7 mouse cellular contexts compared by ENCODE assay signal in genomic region chr2:48186609-48187008, GRCm38 (mm10).
A peak's percentile ranks its signal among the peaks of the same experiment; 100 is the strongest.
DNase-seq lines count a peak whose midpoint lies in the region; ATAC-seq and TF ChIP-seq lines count a peak whose summit lies in the region.

No protein-coding gene starts in this region.

- H3K27me3 ChIP-seq in lung, embryonic 14.5 days (ENCODE audit: insufficient read depth, low read length): no peaks in the 10 kb centered on the region
- no peaks in the 10 kb centered on the region for H3K27me3 ChIP-seq in lung, postnatal 0 days (replicated peaks; ENCODE audit: insufficient read depth, low read length)
- no peaks in the 10 kb centered on the region for H3K27me3 ChIP-seq in hindbrain, embryonic 16.5 days (replicated peaks; ENCODE audit: control insufficient read depth, insufficient read depth, low read length)

- no peak overlapping the region for H3K4me3 ChIP-seq in lung, embryonic 14.5 days (ENCODE audit: low read depth, low read length)
- no peak overlapping the region for H3K4me3 ChIP-seq in lung, postnatal 0 days (ENCODE audit: low read depth, low read length)
- no peak overlapping the region for H3K4me3 ChIP-seq in hindbrain, embryonic 16.5 days (ENCODE audit: low read length)

- no peak overlapping the region for H3K27ac ChIP-seq in lung, embryonic 14.5 days (ENCODE audit: low read depth)
- no peak overlapping the region for H3K27ac ChIP-seq in lung, postnatal 0 days (ENCODE audit: low read length)
- H3K27ac ChIP-seq in hindbrain, embryonic 16.5 days (ENCODE audit: low read depth, low read length): no peak overlapping the region

- no peaks in the 10 kb centered on the region for H3K36me3 ChIP-seq in lung, embryonic 14.5 days (ENCODE audit: insufficient read depth)
- H3K36me3 ChIP-seq in lung, postnatal 0 days (ENCODE audit: insufficient read depth, low read length): no peaks in the 10 kb centered on the region
- H3K36me3 ChIP-seq in hindbrain, embryonic 16.5 days (ENCODE audit: control insufficient read depth, insufficient read depth, low read length): no peaks in the 10 kb centered on the region

- no peaks in the 10 kb centered on the region for H3K4me1 ChIP-seq in lung, embryonic 14.5 days (ENCODE audit: insufficient read depth)
- no peaks in the 10 kb centered on the region for H3K4me1 ChIP-seq in lung, postnatal 0 days (ENCODE audit: insufficient read depth, low read depth, low read length)
- no peaks in the 10 kb centered on the region; the same call in 1 of the 2 replicates for H3K4me1 ChIP-seq in hindbrain, embryonic 16.5 days (ENCODE audit: control insufficient read depth, insufficient read depth, low read depth, low read length)

- no peak for ATAC-seq in lung, embryonic 14.5 days (ENCODE audit: insufficient read depth)
- no peak for ATAC-seq in lung, postnatal 0 days
- ATAC-seq in hindbrain, embryonic 16.5 days: peak; percentile 91

- H3K4me2 ChIP-seq in lung, embryonic 14.5 days: no peak overlapping the region
- H3K4me2 ChIP-seq in lung, postnatal 0 days (replicated peaks; ENCODE audit: low read depth, low read length): no peak overlapping the region
- H3K4me2 ChIP-seq in hindbrain, embryonic 16.5 days (ENCODE audit: low read length): no peak overlapping the region

- TF ChIP-seq CTCF in lung, embryonic 14.5 days (IDR thresholded peaks at IDR 0.05; ENCODE audit: low read depth): no peak
- TF ChIP-seq CTCF in lung, postnatal 0 days (IDR thresholded peaks at IDR 0.05): no peak

- no peak overlapping the region for H3K9ac ChIP-seq in lung, embryonic 14.5 days
- H3K9ac ChIP-seq in lung, postnatal 0 days (replicated peaks; ENCODE audit: low read depth): no peak overlapping the region
- no peak overlapping the region for H3K9ac ChIP-seq in hindbrain, embryonic 16.5 days (ENCODE audit: low read depth, low read length)

- WGBS in lung, embryonic 14.5 days: 46% methylated on average over 2 of the region's 2 CpGs
- 45% methylated on average over 2 of the region's 2 CpGs for whole genome bisulfite sequencing in lung, postnatal 0 days
- WGBS in hindbrain, embryonic 16.5 days: 50% methylated on average over 2 of the region's 2 CpGs

- H3K9me3 ChIP-seq in lung, embryonic 14.5 days (ENCODE audit: low read depth, low read length): no peaks in the 10 kb centered on the region
- no peaks in the 10 kb centered on the region for H3K9me3 ChIP-seq in lung, postnatal 0 days (ENCODE audit: low read length)
- H3K9me3 ChIP-seq in hindbrain, embryonic 16.5 days (ENCODE audit: control insufficient read depth, low read length): no peaks in the 10 kb centered on the region

- peak; percentile 61 for DNase-seq in lung, embryonic 14.5 days
- no peak for DNase-seq in lung, postnatal 0 days (ENCODE audit: low spot score)
- peak; percentile 57 for DNase-seq in cerebellum, adult 9-10 months
- DNase-seq in lung, postnatal 10 days: peak; percentile 61
- no peak for DNase-seq in MN1 (ENCODE audit: low spot score)
- no peak for DNase-seq in spleen, adult 18-20 months

- no peak for TF ChIP-seq EP300 in lung, postnatal 0 days (IDR thresholded peaks at IDR 0.05)

Comparison
In these comparisons a context has a peak if more than half of its experiments do, and no peak if none do; other contexts are left out.
1. DNase-seq: peak in lung, embryonic 14.5 days (single experiment), cerebellum, adult 9-10 months (single experiment) and lung, postnatal 10 days (single experiment); none in lung, postnatal 0 days (single experiment), MN1 (single experiment) and spleen, adult 18-20 months (0 of 2).